Mouse (Mus musculus) CH12.LX (cell line): ENCODE results near the gene Lrrc28. TPM values are rescaled to one million over a fixed set of nuclear protein-coding genes. Genes with fewer than 3 reads are reported as not detected.

Experiments used
- DNase-seq: peaks from one replicate; pipeline ENCODE4 v3.0.0-alpha.2; 2013; ENCODE audit errors: extremely low read depth
- H3K27ac ChIP-seq: 2 replicates; pipeline ENCODE4 v1.5.1; 2012; ENCODE audit warnings: low read depth, mild to moderate bottlenecking, control low read depth, moderate library complexity; ENCODE audit not compliant: insufficient read depth
- H3K27me3 ChIP-seq: replicated peaks from 2 replicates; pipeline ENCODE3; 2012; ENCODE audit warnings: inconsistent platforms
- H3K36me3 ChIP-seq, 2 experiments: replicated peaks in 1 of 2; 2 replicates each; pipeline versions ENCODE3 to v1.6.1; 2012; ENCODE audit warnings: inconsistent platforms in 1 of 2, low read length in 1 of 2, mild to moderate bottlenecking in 1 of 2, mixed read lengths in 1 of 2, moderate library complexity in 1 of 2; ENCODE audit not compliant: control insufficient read depth in 1 of 2, insufficient read depth in 1 of 2
- H3K4me1 ChIP-seq, 2 experiments: 2 replicates each; pipeline ENCODE4 v1.6.1; 2012; ENCODE audit warnings: inconsistent platforms in 1 of 2, moderate library complexity in 1 of 2; ENCODE audit not compliant: insufficient read depth in 2 of 2, control insufficient read depth in 1 of 2
- H3K4me2 ChIP-seq: 2 replicates; pipeline ENCODE4 v1.6.1; 2012; ENCODE audit warnings: low read depth, mild to moderate bottlenecking, control low read depth; ENCODE audit not compliant: poor library complexity, insufficient read depth, severe bottlenecking
- H3K4me3 ChIP-seq, 3 experiments: fragments of 150-350 bp in 1 of 3; sonication (generic) in 1 of 3; replicated peaks in 1 of 3; 2 replicates each; pipeline versions ENCODE3 to v1.5.1; 2011 to 2012; ENCODE audit warnings: low read depth in 2 of 3, low read length in 2 of 3, mild to moderate bottlenecking in 2 of 3, moderate library complexity in 2 of 3, control low read depth in 1 of 3, improper control_type of control experiment in 1 of 3, inconsistent platforms in 1 of 3, mixed read lengths in 1 of 3; ENCODE audit not compliant: poor library complexity in 1 of 3
- H3K79me2 ChIP-seq: replicated peaks from 2 replicates; pipeline ENCODE4 v1.6.1; 2012; ENCODE audit warnings: mild to moderate bottlenecking, moderate library complexity; ENCODE audit not compliant: control insufficient read depth, poor library complexity, insufficient read depth, severe bottlenecking; ENCODE audit errors: extremely low read depth
- H3K9ac ChIP-seq: 2 replicates; pipeline ENCODE4 v1.6.1; 2012; ENCODE audit warnings: low read depth, mild to moderate bottlenecking, control low read depth, moderate library complexity; ENCODE audit not compliant: insufficient read depth
- H3K9me3 ChIP-seq: replicated peaks from 2 replicates; pipeline ENCODE3; 2012; ENCODE audit warnings: low read length, inconsistent platforms, mixed read lengths
- CTCF ChIP-seq, 2 experiments: IDR thresholded peaks in 1 of 2; conservative IDR thresholded peaks in 1 of 2; 2 replicates each; pipeline ENCODE4 v1.5.1; 2011 to 2012; ENCODE audit warnings: low read depth in 2 of 2, low read length in 2 of 2, improper control_type of control experiment in 1 of 2, inconsistent platforms in 1 of 2, mild to moderate bottlenecking in 1 of 2, moderate library complexity in 1 of 2
- ETS1 ChIP-seq: conservative IDR thresholded peaks from 2 replicates; pipeline ENCODE4 v1.6.1; 2012; ENCODE audit warnings: low read depth, mild to moderate bottlenecking, inconsistent platforms, low read length, improper control_type of control experiment, moderate library complexity
- MAFK ChIP-seq: IDR thresholded peaks from 2 replicates; pipeline ENCODE4 v1.6.1; 2011; ENCODE audit warnings: low read length, improper control_type of control experiment; ENCODE audit not compliant: insufficient replicate concordance
- MAX ChIP-seq: IDR thresholded peaks from 2 replicates; pipeline ENCODE4 v1.6.1; 2011; ENCODE audit warnings: low read length, improper control_type of control experiment
- MXI1 ChIP-seq: IDR thresholded peaks from 2 replicates; pipeline ENCODE4 v1.6.1; 2011; ENCODE audit warnings: mild to moderate bottlenecking, low read depth, low read length, improper control_type of control experiment
- MYC ChIP-seq: IDR thresholded peaks from 2 replicates; pipeline ENCODE4 v1.6.1; 2011; ENCODE audit warnings: low read depth, mild to moderate bottlenecking, improper control_type of control experiment, low read length
- NELFE ChIP-seq: IDR thresholded peaks from 2 replicates; pipeline ENCODE4 v1.6.1; 2011; ENCODE audit warnings: low read depth, low read length, improper control_type of control experiment
- PAX5 ChIP-seq: IDR thresholded peaks from 2 replicates; pipeline ENCODE4 v1.6.1; 2012; ENCODE audit warnings: low read length, inconsistent platforms, mixed read lengths
- RCOR1 ChIP-seq: conservative IDR thresholded peaks from 2 replicates; pipeline ENCODE4 v1.6.1; 2012; ENCODE audit warnings: low read depth, mild to moderate bottlenecking, inconsistent platforms, low read length, improper control_type of control experiment
- SIN3A ChIP-seq: IDR thresholded peaks from 2 replicates; pipeline ENCODE4 v1.6.1; 2012; ENCODE audit warnings: low read length, improper control_type of control experiment, inconsistent platforms
- SMC3 ChIP-seq: IDR thresholded peaks from 2 replicates; pipeline ENCODE4 v1.6.1; 2011; ENCODE audit warnings: low read depth, low read length, improper control_type of control experiment
- TBP ChIP-seq: conservative IDR thresholded peaks from 2 replicates; pipeline ENCODE4 v1.6.1; 2011; ENCODE audit warnings: low read depth, low read length, improper control_type of control experiment
- UBTF ChIP-seq: IDR thresholded peaks from 2 replicates; pipeline ENCODE4 v1.6.1; 2012; ENCODE audit warnings: low read depth, mild to moderate bottlenecking, inconsistent platforms, low read length, improper control_type of control experiment, moderate library complexity
- USF1 ChIP-seq: IDR thresholded peaks from 2 replicates; pipeline ENCODE4 v1.6.1; 2014; ENCODE audit warnings: low read depth, mild to moderate bottlenecking, inconsistent platforms, low read length, improper control_type of control experiment
- USF2 ChIP-seq: conservative IDR thresholded peaks from 2 replicates; pipeline ENCODE4 v1.6.1; 2011; ENCODE audit warnings: low read depth, low read length, improper control_type of control experiment
- ZKSCAN1 ChIP-seq: IDR thresholded peaks from 2 replicates; pipeline ENCODE4 v1.6.1; 2012; ENCODE audit warnings: low read depth, inconsistent platforms, low read length, improper control_type of control experiment, borderline replicate concordance
- dilution Hi-C: fragments of 300-500 bp; cut with MboI; formaldehyde crosslinking; loops from 2 replicates; pipeline ENCODE4 v1.14.3; 2020; ENCODE audit warnings: low sequenced_read_pairs; ENCODE audit not compliant: extremely low pct_unique_long_range_greater_than_20kb, extremely low pct_ligation_motif_present
- in situ Hi-C: fragments of 300-500 bp; cut with MboI; formaldehyde crosslinking; loops from 3 replicates; pipeline ENCODE4 v1.14.3; 2019; ENCODE audit warnings: low sequenced_read_pairs, low pct_ligation_motif_present, low pct_unique_long_range_greater_than_20kb, mixed read lengths
- polyA plus RNA-seq: library from polyadenylated mRNA; unstranded; fragments of >175 nt; gene quantifications from 2 replicates; pipeline ENCODE4 v1.2.1, GENCODE M21; 2012; ENCODE audit warnings: low read depth; ENCODE audit not compliant: insufficient read length
- total RNA-seq, 2 experiments: library from RNA; depleted of rRNA; stranded (reverse); fragments of 300-350 nt in 1 of 2; fragments of >200 nt in 1 of 2; gene quantifications; 2 replicates each; pipeline ENCODE4 v1.2.3; 2012 to 2014

Lrrc28 gene
- total and polyA plus RNA-seq, 3 experiments = 41.6 to 63.5 (median 59.2) TPM

DNA sequence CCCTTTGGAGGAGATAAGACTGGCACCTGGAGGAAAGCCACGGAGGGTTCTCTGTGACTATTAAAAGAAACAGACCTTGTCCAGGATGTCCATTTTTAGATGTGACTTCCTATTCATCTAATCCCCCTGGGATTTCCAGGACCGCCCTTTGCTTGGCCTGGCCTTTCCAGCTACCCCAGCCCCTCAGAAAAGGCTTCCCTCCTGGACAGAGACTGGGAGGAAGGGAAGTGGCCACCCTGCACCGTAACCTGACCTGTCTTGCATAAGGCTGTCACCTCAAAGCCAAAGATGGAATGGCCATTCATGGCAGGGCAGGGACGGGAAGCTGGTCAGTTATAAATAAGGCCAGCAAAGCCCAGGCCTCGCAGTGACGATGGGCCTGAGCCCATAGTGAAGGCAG, 46.0 kb upstream of the Lrrc28 start:
- dilution Hi-C loops = no loop called here
- H3K4me1 ChIP-seq = peaks cover 2 to 5% of the 10 kb centered on the region in 2 experiments; a peak in 3 of 4 replicates
- no peaks in the 10 kb centered on the region for H3K79me2 ChIP-seq
- no peak overlapping the region for H3K4me2 ChIP-seq
- no peaks in the 10 kb centered on the region for H3K9me3 ChIP-seq
- H3K27ac ChIP-seq = no peak overlapping the region
- TF ChIP-seq USF1 (no peak), TBP (no peak)
- no peak for DNase-seq
- no peak overlapping the region for H3K4me3 ChIP-seq
- in situ Hi-C loops = loop anchor here (25.0 kb wide), 1 partner anchor 446 kb away; no protein-coding TSS in a partner anchor
- H3K27me3 ChIP-seq = no peaks in the 10 kb centered on the region
- no peak overlapping the region for H3K9ac ChIP-seq
- H3K36me3 ChIP-seq = no peaks in the 10 kb centered on the region

DNA sequence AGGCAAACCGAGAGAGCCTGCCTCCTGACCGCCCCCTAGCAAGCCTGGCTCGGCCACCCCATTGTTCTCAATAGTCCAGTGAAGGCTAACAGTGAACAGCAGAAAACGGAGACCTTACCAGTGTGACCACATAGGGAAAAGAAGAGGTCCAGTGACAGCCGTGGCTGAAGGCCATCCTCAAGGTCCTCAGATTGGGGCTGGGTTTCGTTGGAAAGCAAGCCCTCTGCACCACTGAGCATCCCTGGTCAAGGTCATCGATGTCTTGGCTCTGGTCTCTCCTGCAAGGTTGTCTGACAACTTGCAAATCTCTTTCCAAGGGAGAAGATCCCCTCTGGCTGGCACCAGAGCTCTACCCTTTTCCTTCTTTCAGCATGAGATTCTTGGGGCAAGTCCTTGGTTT, 44.7 kb upstream of the Lrrc28 start:
- H3K9ac ChIP-seq = no peak overlapping the region
- DNase-seq = no peak
- H3K27me3 ChIP-seq = no peaks in the 10 kb centered on the region
- H3K27ac ChIP-seq = no peak overlapping the region
- dilution Hi-C loops = no loop called here
- no peaks in the 10 kb centered on the region for H3K79me2 ChIP-seq
- H3K9me3 ChIP-seq = peaks cover 3% of the 10 kb centered on the region
- peaks cover 2 to 5% of the 10 kb centered on the region in 2 experiments; a peak in 3 of 4 replicates for H3K4me1 ChIP-seq
- H3K36me3 ChIP-seq = peaks cover 0 to 1% of the 10 kb centered on the region in 2 experiments
- H3K4me3 ChIP-seq = no peak overlapping the region
- H3K4me2 ChIP-seq = no peak overlapping the region
- in situ Hi-C loops = loop anchor here (25.0 kb wide), 1 partner anchor 448 kb away; no protein-coding TSS in a partner anchor
- TF ChIP-seq MAX = no peak
- no peak for TF ChIP-seq RCOR1
- TF ChIP-seq MYC = no peak
- no peak for TF ChIP-seq PAX5
- no peak for TF ChIP-seq SMC3
- no peak for TF ChIP-seq SIN3A
- TF ChIP-seq ETS1 = no peak
- no peak for TF ChIP-seq UBTF
- no peak for TF ChIP-seq USF2
- TF ChIP-seq MXI1 = no peak
- no peak for TF ChIP-seq NELFE
- TF ChIP-seq MAFK = no peak
- no peak for TF ChIP-seq ZKSCAN1
- TF ChIP-seq CTCF (conservative IDR thresholded peaks at IDR 0.05 in 1 of 2, IDR thresholded peaks at IDR 0.05 in 1 of 2; ENCODE audit: low read depth in 2 of 2, low read length in 2 of 2) = no peak
- TF ChIP-seq, all 38 proteins: peak for 0
